Mouse (Mus musculus): ENCODE results near the gene Tmppe. TPM values are rescaled to one million over a fixed set of nuclear protein-coding genes. Genes with fewer than 3 reads are reported as not detected.
"Not testable (repeated sequence)": the region's sequence is repeated elsewhere in the genome, so short reads cannot be mapped to it uniquely, and the experiment has no call there.

Gene Tmppe
- polyA plus RNA-seq, 1 experiment from 2014 or later: 9.6 TPM

DNA sequence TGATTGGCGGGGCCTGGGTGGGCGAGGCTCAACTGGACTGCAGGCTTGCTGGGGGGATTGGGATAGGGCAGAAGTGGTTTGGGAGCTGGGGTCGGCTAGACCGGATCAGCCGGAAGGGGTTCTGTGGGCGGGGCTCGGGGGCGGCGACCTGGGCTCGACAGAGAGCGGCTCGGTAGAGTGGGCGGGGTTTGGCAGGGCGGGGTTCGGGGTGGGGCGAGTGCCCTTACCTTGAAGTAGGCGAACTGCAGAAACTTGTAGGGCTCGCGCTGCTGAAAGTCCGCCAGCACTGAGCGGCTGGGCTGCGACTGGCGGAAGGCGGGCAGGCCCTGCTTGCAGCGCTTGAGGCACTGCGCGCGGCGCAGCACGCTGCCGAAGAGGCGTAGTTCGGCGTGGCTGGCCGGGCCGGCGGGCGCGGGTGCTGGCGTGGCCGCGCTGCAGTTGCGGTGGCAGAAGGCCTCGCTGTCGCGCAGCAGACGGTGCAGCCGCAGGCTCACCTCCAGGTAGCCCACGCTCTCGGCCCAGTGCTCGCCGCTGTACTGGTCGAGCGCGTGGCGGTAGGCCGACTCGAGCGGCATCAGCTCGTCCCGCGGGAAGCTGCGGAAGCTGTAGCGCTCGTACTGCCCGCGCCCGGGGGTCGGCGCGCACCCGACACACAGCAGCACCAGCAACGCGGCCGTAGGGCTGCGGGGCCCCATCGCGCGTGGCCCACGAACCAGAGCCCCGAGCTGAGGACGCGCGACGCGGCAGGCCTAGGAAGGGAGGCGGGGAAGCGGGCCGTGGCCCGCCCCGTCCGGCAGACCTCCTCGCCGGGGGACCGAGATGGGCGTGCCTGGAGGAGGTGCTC lies 10.8 kb upstream of the Tmppe start, which contains the start of gene Crtap:
Crtap (minus strand) TSS at position 771 of the 844 bp plus-strand sequence.
- Histone ChIP-seq H3K4me1 (ENCODE audit: control insufficient read depth, insufficient read depth, low read length) (no peaks in the 10 kb centered on the region), H3K27me3 (ENCODE audit: control insufficient read depth, insufficient read depth, low read depth, low read length) (no peaks in the 10 kb centered on the region), H3K27ac (ENCODE audit: low read length) (0 out of 2 replicates have a peak within 1 kb of the TSS, but pooled peaks have one; percentile 50), H3K36me3 (ENCODE audit: control insufficient read depth, insufficient read depth, low read length) (no peaks in the 10 kb centered on the region), H3K4me2 (ENCODE audit: low read length) (peak within 1 kb of the TSS; percentile 94), H3K9ac (ENCODE audit: low read depth, low read length) (peak within 1 kb of the TSS; percentile 81), H3K4me3 (ENCODE audit: low read depth, low read length) (peak within 1 kb of the TSS; percentile 77), H3K9me3 (replicated peaks; ENCODE audit: control insufficient read depth, low read length, poor library complexity, severe bottlenecking) (no peaks in the 10 kb centered on the region)
- ATAC-seq: peak; percentile 75
- under 1% methylated on average over 94 of the region's 96 CpGs for WGBS

GRCm38 (mm10) chr9:114390749-114391075 lies 10.2 kb upstream of the Tmppe start:
- Histone ChIP-seq H3K9me3 (replicated peaks; ENCODE audit: control insufficient read depth, low read length, poor library complexity, severe bottlenecking) (no peaks in the 10 kb centered on the region), H3K4me2 (ENCODE audit: low read length) (peak overlapping the region; percentile 94), H3K9ac (ENCODE audit: low read depth, low read length) (peak overlapping the region; percentile 81), H3K4me3 (ENCODE audit: low read depth, low read length) (peak overlapping the region; percentile 77), H3K27me3 (ENCODE audit: control insufficient read depth, insufficient read depth, low read depth, low read length) (no peaks in the 10 kb centered on the region), H3K27ac (ENCODE audit: low read length) (no peak overlapping the region), H3K36me3 (ENCODE audit: control insufficient read depth, insufficient read depth, low read length) (no peaks in the 10 kb centered on the region), H3K4me1 (ENCODE audit: control insufficient read depth, insufficient read depth, low read length) (no peaks in the 10 kb centered on the region)
- ATAC-seq: no peak
- WGBS: 6% methylated on average over 10 of the region's 10 CpGs

DNA sequence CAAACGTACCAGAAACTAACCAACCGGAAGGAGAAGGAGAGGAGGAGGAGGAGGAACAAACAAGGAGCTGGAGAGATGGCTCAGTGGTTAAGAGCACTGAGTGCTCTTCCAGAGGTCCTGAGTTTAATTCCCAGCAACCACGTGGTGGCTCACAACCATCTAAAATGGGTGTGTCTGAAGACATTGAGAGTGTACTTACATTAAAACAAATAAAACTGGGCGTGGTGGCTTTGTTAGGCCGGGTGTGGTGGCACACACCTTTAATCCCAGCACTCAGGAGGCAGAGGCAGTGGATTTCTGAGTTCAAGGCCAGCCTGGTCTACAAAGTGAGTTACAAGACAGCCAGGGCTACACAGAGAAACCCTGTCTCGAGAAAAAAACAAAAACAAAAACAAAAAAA lies 6.8 kb upstream of the Tmppe start:
- not testable (repeated sequence) for H3K36me3 ChIP-seq (ENCODE audit: control insufficient read depth, insufficient read depth, low read length); H3K4me1 ChIP-seq (ENCODE audit: control insufficient read depth, insufficient read depth, low read length); H3K27me3 ChIP-seq (ENCODE audit: control insufficient read depth, insufficient read depth, low read depth, low read length); H3K27ac ChIP-seq (ENCODE audit: low read length); H3K9ac ChIP-seq (ENCODE audit: low read depth, low read length); H3K4me3 ChIP-seq (ENCODE audit: low read depth, low read length); H3K4me2 ChIP-seq (ENCODE audit: low read length); H3K9me3 ChIP-seq (replicated peaks; ENCODE audit: control insufficient read depth, low read length, poor library complexity, severe bottlenecking); ATAC-seq
- 60% methylated on average over 6 of the region's 6 CpGs for WGBS

- Histone ChIP-seq H3K27me3 (ENCODE audit: control insufficient read depth, insufficient read depth, low read depth, low read length) (no peaks in the 10 kb centered on the region), H3K4me1 (ENCODE audit: control insufficient read depth, insufficient read depth, low read length) (no peaks in the 10 kb centered on the region), H3K9ac (ENCODE audit: low read depth, low read length) (no peak overlapping the region), H3K36me3 (ENCODE audit: control insufficient read depth, insufficient read depth, low read length) (no peaks in the 10 kb centered on the region), H3K9me3 (replicated peaks; ENCODE audit: control insufficient read depth, low read length, poor library complexity, severe bottlenecking) (no peaks in the 10 kb centered on the region), H3K4me3 (ENCODE audit: low read depth, low read length) (no peak overlapping the region), H3K27ac (ENCODE audit: low read length) (no peak overlapping the region), H3K4me2 (ENCODE audit: low read length) (no peak overlapping the region)
- no peak for ATAC-seq
- 91% methylated on average over 8 of the region's 8 CpGs for WGBS
Observed at GRCm38 (mm10) chr9:114394677-114395076, 6.2 kb upstream of the Tmppe start.

DNA sequence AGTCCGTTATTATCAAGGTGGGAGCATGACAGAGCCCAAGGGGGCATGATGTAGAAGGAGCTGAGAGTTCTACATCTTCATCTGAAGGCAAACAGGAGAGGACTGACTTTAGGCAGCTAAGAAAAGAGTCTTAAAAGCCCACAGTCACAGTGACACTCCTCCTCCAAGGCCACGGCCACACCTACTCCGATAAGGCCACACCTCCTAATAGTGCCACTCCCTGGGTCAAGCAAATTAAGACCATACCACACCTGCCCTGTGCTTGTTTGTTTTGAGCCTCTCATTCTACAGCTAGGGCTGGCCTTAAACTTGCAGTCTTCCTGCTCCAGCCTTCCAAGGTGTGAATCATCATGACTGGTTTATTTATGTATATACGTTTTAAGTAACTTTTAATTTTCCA lies 5.6 kb upstream of the Tmppe start:
- H3K4me2 ChIP-seq (ENCODE audit: low read length): no peak overlapping the region
- no peak overlapping the region for H3K9ac ChIP-seq (ENCODE audit: low read depth, low read length)
- peaks cover under 1% of the 10 kb centered on the region for H3K4me1 ChIP-seq (ENCODE audit: control insufficient read depth, insufficient read depth, low read length)
- WGBS: 92% methylated on average over 4 of the region's 4 CpGs
- no peaks in the 10 kb centered on the region for H3K36me3 ChIP-seq (ENCODE audit: control insufficient read depth, insufficient read depth, low read length)
- H3K27me3 ChIP-seq (ENCODE audit: control insufficient read depth, insufficient read depth, low read depth, low read length): no peaks in the 10 kb centered on the region
- H3K27ac ChIP-seq (ENCODE audit: low read length): no peak overlapping the region
- no peak for ATAC-seq
- no peaks in the 10 kb centered on the region for H3K9me3 ChIP-seq (replicated peaks; ENCODE audit: control insufficient read depth, low read length, poor library complexity, severe bottlenecking)
- H3K4me3 ChIP-seq (ENCODE audit: low read depth, low read length): no peak overlapping the region

- ATAC-seq: no peak
- no peaks in the 10 kb centered on the region for H3K27me3 ChIP-seq (ENCODE audit: control insufficient read depth, insufficient read depth, low read depth, low read length)
- peaks cover 10% of the 10 kb centered on the region for H3K4me1 ChIP-seq (ENCODE audit: control insufficient read depth, insufficient read depth, low read length)
- H3K36me3 ChIP-seq (ENCODE audit: control insufficient read depth, insufficient read depth, low read length): peaks cover 6% of the 10 kb centered on the region
- no peak overlapping the region for H3K9ac ChIP-seq (ENCODE audit: low read depth, low read length)
- no peak overlapping the region for H3K4me2 ChIP-seq (ENCODE audit: low read length)
- H3K4me3 ChIP-seq (ENCODE audit: low read depth, low read length): no peak overlapping the region
- H3K27ac ChIP-seq (ENCODE audit: low read length): no peak overlapping the region
- 94% methylated on average over 12 of the region's 12 CpGs for WGBS
- peaks cover 3% of the 10 kb centered on the region; the same call in 1 of the 2 replicates for H3K9me3 ChIP-seq (replicated peaks; ENCODE audit: control insufficient read depth, low read length, poor library complexity, severe bottlenecking)
Observed at GRCm38 (mm10) chr9:114399680-114400079, 1.2 kb upstream of the Tmppe start.

- Histone ChIP-seq H3K36me3 (ENCODE audit: control insufficient read depth, insufficient read depth, low read length) (peaks cover 15% of the 10 kb centered on the region), H3K27me3 (ENCODE audit: control insufficient read depth, insufficient read depth, low read depth, low read length) (no peaks in the 10 kb centered on the region), H3K9me3 (replicated peaks; ENCODE audit: control insufficient read depth, low read length, poor library complexity, severe bottlenecking) (peaks cover 6% of the 10 kb centered on the region; the same call in 1 of the 2 replicates), H3K9ac (ENCODE audit: low read depth, low read length) (peak overlapping the region; percentile 79), H3K4me1 (ENCODE audit: control insufficient read depth, insufficient read depth, low read length) (peaks cover 10% of the 10 kb centered on the region), H3K4me2 (ENCODE audit: low read length) (peak overlapping the region; percentile 89), H3K4me3 (ENCODE audit: low read depth, low read length) (peak overlapping the region; percentile 74), H3K27ac (ENCODE audit: low read length) (peak overlapping the region; percentile 85)
- ATAC-seq: no peak
- 23% methylated on average over 5 of the region's 5 CpGs for WGBS
Observed at GRCm38 (mm10) chr9:114400588-114400948, 337 bp upstream of the Tmppe start.

DNA sequence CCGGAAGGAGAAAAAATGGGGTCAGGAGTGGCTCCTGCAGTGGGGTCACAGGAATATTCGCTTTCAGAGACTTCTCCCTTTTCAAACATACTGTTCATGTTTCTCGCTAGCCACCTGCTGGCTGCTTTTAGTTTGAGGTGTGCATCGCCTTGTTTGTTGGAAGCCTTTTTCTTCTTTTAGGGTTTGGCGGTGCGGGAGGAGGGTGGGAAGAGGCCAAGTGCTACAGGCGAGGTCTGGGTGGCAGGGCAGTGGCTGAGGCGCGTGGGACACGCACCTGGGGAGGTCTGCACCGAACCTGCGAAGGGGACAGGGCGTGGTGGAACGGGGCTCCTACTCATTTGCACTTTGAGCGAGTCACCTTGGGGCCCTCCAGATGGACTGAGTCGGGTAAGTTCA lies 778 bp downstream of the Tmppe start:
- H3K9ac ChIP-seq (ENCODE audit: low read depth, low read length): peak overlapping the region; percentile 79
- WGBS: 3% methylated on average over 16 of the region's 16 CpGs
- H3K4me3 ChIP-seq (ENCODE audit: low read depth, low read length): peak overlapping the region; percentile 74
- H3K36me3 ChIP-seq (ENCODE audit: control insufficient read depth, insufficient read depth, low read length): peaks cover 25% of the 10 kb centered on the region
- H3K4me1 ChIP-seq (ENCODE audit: control insufficient read depth, insufficient read depth, low read length): peaks cover 10% of the 10 kb centered on the region
- peak overlapping the region; percentile 89 for H3K4me2 ChIP-seq (ENCODE audit: low read length)
- peaks cover 6% of the 10 kb centered on the region; the same call in 1 of the 2 replicates for H3K9me3 ChIP-seq (replicated peaks; ENCODE audit: control insufficient read depth, low read length, poor library complexity, severe bottlenecking)
- peak; percentile 14; the same call in 1 of the 2 replicates for ATAC-seq
- H3K27me3 ChIP-seq (ENCODE audit: control insufficient read depth, insufficient read depth, low read depth, low read length): no peaks in the 10 kb centered on the region
- H3K27ac ChIP-seq (ENCODE audit: low read length): peak overlapping the region; percentile 85

GRCm38 (mm10) chr9:114407676-114408075 lies 6.8 kb downstream of the Tmppe start:
- Histone ChIP-seq H3K4me1 (ENCODE audit: control insufficient read depth, insufficient read depth, low read length) (no peaks in the 10 kb centered on the region), H3K27ac (ENCODE audit: low read length) (no peak overlapping the region), H3K36me3 (ENCODE audit: control insufficient read depth, insufficient read depth, low read length) (peaks cover 39% of the 10 kb centered on the region), H3K4me2 (ENCODE audit: low read length) (no peak overlapping the region), H3K9me3 (replicated peaks; ENCODE audit: control insufficient read depth, low read length, poor library complexity, severe bottlenecking) (peaks cover 6% of the 10 kb centered on the region; the same call in 1 of the 2 replicates), H3K27me3 (ENCODE audit: control insufficient read depth, insufficient read depth, low read depth, low read length) (no peaks in the 10 kb centered on the region), H3K9ac (ENCODE audit: low read depth, low read length) (no peak overlapping the region), H3K4me3 (ENCODE audit: low read depth, low read length) (no peak overlapping the region)
- no peak for ATAC-seq
- WGBS: 80% methylated on average over 2 of the region's 2 CpGs
